Mouse (Mus musculus) kidney, embryonic 15.5 days (tissue): ENCODE measurements at regions not wholly inside any gene's neighbourhood (a gene's known extent, or its start where the extent isn't known, plus 50 kb on each side); places are given as distances from the start of the nearest gene placed in this dataset.

Experiments used
- ATAC-seq: fragments of 200-750 bp; cut with Nextera tagmentation; replicated peaks from 2 replicates; pipeline ENCODE4 v1.8.0; 2017; ENCODE audit warnings: moderate TSS enrichment; ENCODE audit not compliant: low FRiP score
- H3K27ac ChIP-seq: fragments of 300-500 bp; sonication (generic); 2 replicates; pipeline ENCODE4 v1.5.1; 2015; ENCODE audit warnings: mild to moderate bottlenecking, inconsistent platforms
- H3K27me3 ChIP-seq: fragments of 300-500 bp; sonication (generic); 2 replicates; pipeline ENCODE4 v1.6.1; 2015; ENCODE audit warnings: inconsistent platforms
- H3K36me3 ChIP-seq: fragments of 300-500 bp; sonication (generic); 2 replicates; pipeline ENCODE4 v1.6.1; 2015; ENCODE audit warnings: inconsistent platforms
- H3K4me1 ChIP-seq: fragments of 300-500 bp; sonication (generic); 2 replicates; pipeline ENCODE4 v1.6.1; 2015; ENCODE audit warnings: inconsistent platforms
- H3K4me2 ChIP-seq: fragments of 300-500 bp; sonication (generic); 2 replicates; pipeline ENCODE4 v1.6.1; 2015; ENCODE audit warnings: moderate library complexity, mild to moderate bottlenecking, inconsistent platforms
- H3K4me3 ChIP-seq: fragments of 300-500 bp; sonication (generic); replicated peaks from 2 replicates; pipeline ENCODE4 v1.5.1; 2015; ENCODE audit warnings: mild to moderate bottlenecking, inconsistent platforms
- H3K9ac ChIP-seq: fragments of 300-500 bp; sonication (generic); 2 replicates; pipeline ENCODE4 v1.6.1; 2015; ENCODE audit warnings: mild to moderate bottlenecking, inconsistent platforms
- H3K9me3 ChIP-seq: fragments of 300-500 bp; sonication (generic); replicated peaks from 2 replicates; pipeline ENCODE4 v1.6.1; 2016; ENCODE audit warnings: inconsistent platforms
- WGBS: fragments of 180-500 bp; shearing (Covaris S2); methylation state at CpG from one replicate; pipeline ENCODE4 v1.1.7; 2015; ENCODE audit warnings: mixed read lengths; 5-methylcytosine and 5-hydroxymethylcytosine counted together

DNA sequence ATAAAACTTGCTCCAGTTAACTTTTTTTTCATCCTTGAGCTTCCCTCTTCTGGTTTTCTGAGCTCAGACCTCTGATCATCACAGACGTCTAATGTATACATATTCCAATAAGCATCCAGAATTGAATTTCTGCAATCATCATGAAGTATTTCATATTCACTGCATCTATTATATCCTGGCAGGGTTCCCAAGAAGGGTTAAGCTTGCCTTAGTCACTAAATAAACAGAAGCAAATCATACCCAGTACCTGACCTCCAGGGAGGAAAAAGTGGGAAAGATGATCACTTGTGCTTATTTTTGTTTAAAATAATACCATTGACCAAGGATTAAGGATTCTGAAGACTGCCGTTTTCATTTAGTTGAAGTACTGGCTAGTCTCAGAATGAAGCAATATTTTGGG lies 102.4 kb downstream of the Gm12728 start:
- Histone ChIP-seq H3K27me3 (no peaks in the 10 kb centered on the region), H3K4me2 (no peak overlapping the region), H3K9me3 (no peaks in the 10 kb centered on the region), H3K27ac (no peak overlapping the region), H3K4me1 (no peaks in the 10 kb centered on the region), H3K4me3 (no peak overlapping the region), H3K9ac (no peak overlapping the region), H3K36me3 (no peaks in the 10 kb centered on the region)
- ATAC-seq = no peak
- 64% methylated on average over 2 of the region's 2 CpGs for WGBS

- Histone ChIP-seq H3K4me3 (no peak overlapping the region), H3K27ac (no peak overlapping the region), H3K4me2 (no peak overlapping the region), H3K27me3 (no peaks in the 10 kb centered on the region), H3K9me3 (no peaks in the 10 kb centered on the region), H3K9ac (no peak overlapping the region), H3K4me1 (no peaks in the 10 kb centered on the region), H3K36me3 (no peaks in the 10 kb centered on the region)
- 59% methylated on average over 2 of the region's 2 CpGs for WGBS
- no peak for ATAC-seq
These were observed 105.4 kb downstream of the Gm12728 start for GRCm38 (mm10) chr4:105895116-105895515.

DNA sequence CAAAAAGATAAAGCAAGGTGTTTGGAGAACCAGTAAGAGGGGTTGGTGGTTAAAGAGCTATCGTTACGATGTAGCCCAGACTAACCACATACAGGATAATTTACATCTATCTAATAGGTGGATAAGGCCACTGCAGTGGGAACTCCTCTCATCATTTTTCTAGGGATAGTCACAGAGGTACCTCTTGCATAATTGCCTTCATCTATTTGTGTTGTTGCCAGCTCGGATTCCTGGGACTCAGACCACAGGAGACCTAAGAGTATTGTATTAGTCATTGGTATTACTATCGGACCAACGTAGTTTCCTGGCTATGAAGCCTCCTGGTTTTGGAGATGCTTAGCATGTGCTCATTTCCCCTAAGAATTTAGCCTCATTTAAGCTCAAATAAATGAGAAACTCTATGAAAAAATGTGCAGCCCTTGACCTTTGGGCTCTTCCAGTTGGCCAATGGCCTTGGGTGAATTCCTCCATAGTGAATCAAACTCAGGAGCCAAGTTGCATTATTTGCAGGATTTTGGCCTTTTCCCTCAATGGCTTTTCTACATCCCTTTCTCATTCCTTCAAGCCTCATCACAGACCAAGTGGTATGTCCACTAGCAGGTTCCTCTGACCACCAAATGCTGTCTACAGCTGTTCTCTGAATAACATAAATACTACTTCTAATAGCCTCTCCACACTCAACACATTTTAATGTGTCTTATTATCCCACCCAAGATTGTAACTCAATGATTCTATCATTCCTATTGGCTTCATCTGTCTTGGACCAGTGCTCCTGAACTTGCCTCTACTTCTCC lies 108.6 kb downstream of the Gm12728 start:
- H3K9ac ChIP-seq = no peak overlapping the region
- no peak overlapping the region for H3K4me3 ChIP-seq
- H3K27ac ChIP-seq = no peak overlapping the region
- WGBS = 95% methylated on average over 5 of the region's 5 CpGs
- no peaks in the 10 kb centered on the region for H3K27me3 ChIP-seq
- H3K4me2 ChIP-seq = no peak overlapping the region
- H3K9me3 ChIP-seq = no peaks in the 10 kb centered on the region
- no peaks in the 10 kb centered on the region for H3K36me3 ChIP-seq
- H3K4me1 ChIP-seq = no peaks in the 10 kb centered on the region
- no peak for ATAC-seq

- peaks cover 5% of the 10 kb centered on the region; the same call in 1 of the 2 replicates for H3K4me1 ChIP-seq
- WGBS = 27% methylated on average over 8 of the region's 8 CpGs
- no peaks in the 10 kb centered on the region for H3K27me3 ChIP-seq
- H3K4me3 ChIP-seq = no peak overlapping the region
- H3K9ac ChIP-seq = no peak overlapping the region
- no peak overlapping the region for H3K27ac ChIP-seq
- no peak overlapping the region for H3K4me2 ChIP-seq
- no peak for ATAC-seq
- H3K9me3 ChIP-seq = no peaks in the 10 kb centered on the region
- H3K36me3 ChIP-seq = no peaks in the 10 kb centered on the region
These were observed 115.2 kb downstream of the Gm12728 start for GRCm38 (mm10) chr4:105904896-105905295.

DNA sequence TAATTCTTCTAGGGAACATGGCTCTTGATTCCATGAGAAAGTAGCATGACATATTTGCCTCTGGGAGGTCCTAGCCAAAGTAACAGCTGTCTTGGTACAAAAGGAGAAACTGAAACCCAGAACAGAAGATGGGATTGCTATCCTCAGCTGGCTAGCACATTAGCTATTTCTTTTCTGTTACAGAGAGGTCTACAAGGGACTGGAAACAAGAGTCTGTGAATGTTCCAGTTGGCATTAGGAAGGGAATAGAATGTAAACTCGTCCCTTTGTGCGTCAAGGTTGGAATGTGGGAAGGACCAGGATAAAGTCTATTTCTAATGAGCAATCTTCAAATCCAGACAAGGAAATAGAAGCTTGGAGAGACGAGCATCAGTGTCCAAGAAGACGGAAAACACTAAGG lies 116.7 kb downstream of the Gm12728 start:
- H3K27ac ChIP-seq = no peak overlapping the region
- H3K27me3 ChIP-seq = no peaks in the 10 kb centered on the region
- 89% methylated on average over 4 of the region's 4 CpGs for WGBS
- H3K9ac ChIP-seq = no peak overlapping the region
- no peak for ATAC-seq
- peaks cover 5% of the 10 kb centered on the region; the same call in 1 of the 2 replicates for H3K4me1 ChIP-seq
- no peak overlapping the region for H3K4me2 ChIP-seq
- H3K36me3 ChIP-seq = no peaks in the 10 kb centered on the region
- H3K4me3 ChIP-seq = no peak overlapping the region
- H3K9me3 ChIP-seq = no peaks in the 10 kb centered on the region

- no peak overlapping the region for H3K27ac ChIP-seq
- H3K4me1 ChIP-seq = peaks cover 9% of the 10 kb centered on the region; the same call in 1 of the 2 replicates
- H3K27me3 ChIP-seq = no peaks in the 10 kb centered on the region
- ATAC-seq = no peak
- no peaks in the 10 kb centered on the region for H3K36me3 ChIP-seq
- H3K4me2 ChIP-seq = no peak overlapping the region
- no peaks in the 10 kb centered on the region for H3K9me3 ChIP-seq
- 86% methylated on average over 7 of the region's 7 CpGs for WGBS
- no peak overlapping the region for H3K9ac ChIP-seq
- no peak overlapping the region for H3K4me3 ChIP-seq
These were observed 117.9 kb downstream of the Gm12728 start for GRCm38 (mm10) chr4:105907611-105908010.

DNA sequence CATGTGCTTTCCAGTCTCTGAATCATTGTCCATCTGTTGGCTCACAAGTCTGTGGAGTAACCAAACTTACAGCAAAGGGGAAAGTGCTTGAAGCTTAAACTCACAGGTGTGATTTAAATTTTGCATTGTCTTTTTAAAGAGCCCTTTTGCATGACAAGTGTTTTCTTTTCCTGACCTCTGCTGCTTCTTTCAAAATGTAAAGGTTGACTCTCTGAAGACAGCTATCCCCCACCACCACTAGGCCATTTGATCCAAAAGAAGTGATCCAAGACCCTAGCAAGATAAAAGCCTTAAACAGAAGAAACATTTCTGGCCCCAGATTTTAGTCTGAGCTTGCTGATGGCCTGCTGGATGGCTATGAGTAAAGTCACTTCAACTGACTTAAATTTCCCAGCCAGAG lies 118.6 kb downstream of the Gm12728 start:
- no peak overlapping the region for H3K4me2 ChIP-seq
- H3K9me3 ChIP-seq = no peaks in the 10 kb centered on the region
- no peak overlapping the region for H3K9ac ChIP-seq
- H3K4me3 ChIP-seq = no peak overlapping the region
- ATAC-seq = no peak
- H3K27me3 ChIP-seq = no peaks in the 10 kb centered on the region
- no peaks in the 10 kb centered on the region for H3K36me3 ChIP-seq
- no peak overlapping the region for H3K27ac ChIP-seq
- H3K4me1 ChIP-seq = peaks cover 9% of the 10 kb centered on the region; the same call in 1 of the 2 replicates

DNA sequence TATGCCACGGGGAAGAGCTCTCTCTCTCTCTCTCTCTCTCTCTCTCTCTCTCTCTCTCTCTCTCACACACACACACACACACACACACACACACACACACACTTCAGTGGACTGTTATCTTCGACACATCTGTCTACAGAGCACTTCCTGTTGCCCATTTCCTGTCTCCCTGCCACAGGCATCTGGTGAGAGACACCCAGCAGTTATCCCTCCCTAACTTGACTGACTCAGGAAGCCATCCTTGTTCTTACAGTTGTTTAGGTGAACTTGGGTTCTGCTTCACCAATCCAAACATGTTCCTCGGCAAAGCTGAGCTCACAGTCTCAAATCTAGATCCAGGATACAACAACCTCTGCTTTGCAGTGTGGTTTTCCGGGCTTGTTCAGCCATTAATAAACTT lies 119.6 kb downstream of the Gm12728 start:
- no peaks in the 10 kb centered on the region for H3K36me3 ChIP-seq
- WGBS = 49% methylated on average over 4 of the region's 4 CpGs
- peaks cover 9% of the 10 kb centered on the region; the same call in 1 of the 2 replicates for H3K4me1 ChIP-seq
- H3K27ac ChIP-seq = no peak overlapping the region
- H3K9ac ChIP-seq = no peak overlapping the region
- no peaks in the 10 kb centered on the region for H3K27me3 ChIP-seq
- no peak for ATAC-seq
- H3K4me3 ChIP-seq = no peak overlapping the region
- no peaks in the 10 kb centered on the region for H3K9me3 ChIP-seq
- H3K4me2 ChIP-seq = no peak overlapping the region

DNA sequence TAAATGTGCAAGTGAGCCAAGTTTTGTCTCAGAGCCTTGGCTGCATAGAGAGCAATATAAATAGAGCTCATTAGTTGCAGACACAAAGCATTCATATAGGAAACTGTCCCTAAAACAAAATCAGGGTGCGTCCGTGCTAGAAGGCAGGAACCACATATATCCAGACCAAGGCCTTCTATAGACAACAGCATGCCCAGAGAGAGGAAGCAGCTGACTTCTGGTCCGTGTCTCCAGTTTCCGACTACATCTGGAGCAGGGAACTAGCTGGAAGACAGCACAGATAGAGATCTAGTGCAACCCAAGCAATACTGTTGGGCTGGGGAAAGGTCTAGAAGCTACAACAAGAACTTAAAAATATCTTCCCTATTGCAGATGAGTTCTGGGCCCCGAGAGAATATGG lies 121.0 kb downstream of the Gm12728 start:
- H3K4me1 ChIP-seq = peaks cover 9% of the 10 kb centered on the region; the same call in 1 of the 2 replicates
- no peak overlapping the region for H3K4me3 ChIP-seq
- 0 out of 2 replicates have a peak overlapping the region, but pooled peaks have one; percentile 18 for H3K27ac ChIP-seq
- no peaks in the 10 kb centered on the region for H3K9me3 ChIP-seq
- H3K36me3 ChIP-seq = no peaks in the 10 kb centered on the region
- H3K4me2 ChIP-seq = no peak overlapping the region
- H3K9ac ChIP-seq = no peak overlapping the region
- ATAC-seq = no peak
- 81% methylated on average over 5 of the region's 5 CpGs for WGBS
- H3K27me3 ChIP-seq = no peaks in the 10 kb centered on the region

GRCm38 (mm10) chr4:105911678-105912077 lies 122.0 kb downstream of the Gm12728 start:
- H3K27me3 ChIP-seq = no peaks in the 10 kb centered on the region
- no peak overlapping the region for H3K9ac ChIP-seq
- H3K27ac ChIP-seq = no peak overlapping the region
- no peaks in the 10 kb centered on the region for H3K36me3 ChIP-seq
- peaks cover 9% of the 10 kb centered on the region; the same call in 1 of the 2 replicates for H3K4me1 ChIP-seq
- no peak for ATAC-seq
- H3K4me3 ChIP-seq = no peak overlapping the region
- H3K4me2 ChIP-seq = no peak overlapping the region
- WGBS = 53% methylated on average over 6 of the region's 6 CpGs
- no peaks in the 10 kb centered on the region for H3K9me3 ChIP-seq

DNA sequence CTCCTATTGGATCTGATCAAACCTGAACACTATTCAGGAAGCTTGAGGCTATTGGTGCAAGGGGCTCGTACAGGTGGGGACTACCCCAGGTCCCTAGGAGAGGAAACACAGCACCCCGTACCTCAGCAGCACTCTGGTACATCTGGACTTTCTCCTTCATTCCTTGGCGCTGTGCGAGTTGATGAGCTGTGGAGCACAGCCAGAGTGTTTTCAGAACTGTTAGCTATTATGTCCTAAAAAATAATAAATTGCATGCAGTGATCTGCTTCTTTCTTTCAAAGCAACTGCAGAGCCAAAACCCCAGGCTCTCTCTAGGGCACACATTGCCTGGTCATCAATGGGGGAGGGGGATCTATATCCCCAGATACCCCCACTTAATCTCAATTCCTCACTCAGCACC lies 122.6 kb downstream of the Gm12728 start:
- ATAC-seq = no peak
- no peaks in the 10 kb centered on the region for H3K27me3 ChIP-seq
- no peak overlapping the region for H3K4me2 ChIP-seq
- no peak overlapping the region for H3K9ac ChIP-seq
- H3K4me1 ChIP-seq = peaks cover 9% of the 10 kb centered on the region; the same call in 1 of the 2 replicates
- H3K36me3 ChIP-seq = no peaks in the 10 kb centered on the region
- H3K9me3 ChIP-seq = no peaks in the 10 kb centered on the region
- WGBS = 80% methylated on average over 4 of the region's 4 CpGs
- H3K4me3 ChIP-seq = no peak overlapping the region
- no peak overlapping the region for H3K27ac ChIP-seq

- no peak for ATAC-seq
- Histone ChIP-seq H3K9ac (no peak overlapping the region), H3K9me3 (no peaks in the 10 kb centered on the region), H3K27ac (no peak overlapping the region), H3K4me3 (no peak overlapping the region), H3K36me3 (no peaks in the 10 kb centered on the region), H3K4me1 (0 out of 2 replicates have a peak, but pooled peaks cover 3% of the 10 kb centered on the region), H3K4me2 (no peak overlapping the region), H3K27me3 (no peaks in the 10 kb centered on the region)
- 50% methylated on average over 6 of the region's 6 CpGs for WGBS
These were observed 125.3 kb downstream of the Gm12728 start for GRCm38 (mm10) chr4:105914996-105915395.

- H3K9me3 ChIP-seq = no peaks in the 10 kb centered on the region
- H3K27ac ChIP-seq = no peak overlapping the region
- no peak overlapping the region for H3K9ac ChIP-seq
- 69% methylated on average over 9 of the region's 9 CpGs for WGBS
- no peaks in the 10 kb centered on the region for H3K36me3 ChIP-seq
- ATAC-seq = no peak
- 0 out of 2 replicates have a peak, but pooled peaks cover 3% of the 10 kb centered on the region for H3K4me1 ChIP-seq
- H3K27me3 ChIP-seq = no peaks in the 10 kb centered on the region
- H3K4me3 ChIP-seq = no peak overlapping the region
- H3K4me2 ChIP-seq = no peak overlapping the region
These were observed 126.6 kb downstream of the Gm12728 start for GRCm38 (mm10) chr4:105916229-105916628.
